Mouse (Mus musculus): ENCODE data around the gene Odf2. TPM values are rescaled to one million over a fixed set of nuclear protein-coding genes. Genes with fewer than 3 reads are reported as not detected.

Gene Odf2
- polyA plus RNA-seq, 1 experiment from 2014 or later = 105 TPM

DNA sequence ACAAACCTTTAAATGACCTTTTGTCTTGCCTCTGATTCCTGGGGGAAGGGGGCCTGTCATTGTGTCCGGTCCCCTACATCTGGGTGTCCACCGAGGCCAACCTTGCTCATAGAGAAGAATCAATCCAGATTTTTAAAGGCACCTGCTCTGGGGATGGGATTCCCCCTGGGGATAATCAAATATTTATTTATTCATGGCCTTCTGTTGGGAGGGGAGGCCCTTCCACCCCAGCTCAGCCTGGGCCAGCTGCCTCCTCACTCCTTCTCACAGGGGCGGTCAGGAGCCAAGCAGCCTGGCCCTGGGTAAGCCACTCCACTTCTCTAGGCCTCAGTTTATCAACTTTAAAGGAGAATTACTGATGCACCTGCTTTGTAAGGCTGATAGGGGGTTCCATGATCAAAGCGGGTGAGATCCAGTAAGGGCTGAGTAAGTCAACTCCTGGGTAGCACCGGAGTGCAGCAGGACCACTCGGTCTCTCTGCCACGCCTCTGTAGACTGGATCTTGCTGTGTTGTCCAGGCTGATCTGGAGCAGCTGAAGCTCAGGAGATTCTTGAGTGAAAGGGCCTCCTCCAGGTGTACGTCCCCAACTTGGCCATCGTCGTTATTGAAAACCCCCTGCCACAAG, 33.3 kb upstream of the Odf2 start:
- WGBS = 84% methylated on average over 10 of the region's 10 CpGs
- H3K27ac ChIP-seq = no peak overlapping the region
- H3K4me3 ChIP-seq = no peak overlapping the region
- no peaks in the 10 kb centered on the region for H3K36me3 ChIP-seq
- no peaks in the 10 kb centered on the region for H3K9me3 ChIP-seq (replicated peaks)
- no peak for DNase-seq (ENCODE audit: low spot score)
- H3K4me1 ChIP-seq = peaks cover 9% of the 10 kb centered on the region
- H3K27me3 ChIP-seq (ENCODE audit: low read depth, poor library complexity, severe bottlenecking) = peaks cover 34% of the 10 kb centered on the region

DNA sequence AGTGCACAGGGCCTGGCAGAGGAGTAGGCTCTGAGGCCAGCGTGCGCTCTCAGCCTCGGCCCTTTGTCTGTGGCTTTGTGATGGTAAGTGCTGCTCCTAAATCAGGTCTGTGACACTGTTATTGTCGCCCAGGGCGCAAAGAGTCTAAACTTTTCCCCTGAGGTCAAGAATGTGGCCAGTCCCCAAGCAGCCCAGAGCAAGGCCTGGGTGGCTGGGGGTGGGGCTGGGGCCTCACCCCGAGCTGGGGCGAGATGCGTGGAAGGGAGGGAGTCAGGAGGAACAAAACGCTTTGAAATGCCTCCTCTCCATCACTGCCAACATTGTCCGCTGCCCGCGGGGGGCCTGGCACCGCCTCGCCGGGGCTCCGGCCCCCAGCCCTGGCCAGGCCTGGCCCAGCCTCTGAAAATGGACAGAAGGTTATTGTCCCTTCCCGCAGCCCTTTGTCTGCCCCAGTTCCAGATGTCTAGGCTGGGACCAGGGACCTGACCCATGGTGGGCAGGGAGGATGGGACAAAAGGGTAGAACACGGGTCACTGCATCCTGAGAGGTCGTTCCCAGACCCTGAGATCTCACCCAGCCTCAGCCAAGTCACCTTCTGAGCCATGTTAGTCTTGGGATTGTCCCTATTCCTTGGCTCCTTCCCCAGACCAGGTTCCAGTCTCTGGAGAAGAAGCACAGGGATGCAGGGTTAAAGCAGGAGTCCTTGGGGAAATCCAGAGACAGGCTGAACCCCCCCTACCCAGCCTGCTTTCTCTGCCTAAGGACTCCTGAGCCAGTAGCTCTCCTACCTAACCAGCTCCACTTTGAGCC, 32.4 kb upstream of the Odf2 start:
- H3K36me3 ChIP-seq = no peaks in the 10 kb centered on the region
- 0 out of 2 replicates have a peak overlapping the region, but pooled peaks have one; percentile 6 for H3K4me3 ChIP-seq
- WGBS = 14% methylated on average over 19 of the region's 19 CpGs
- H3K9me3 ChIP-seq (replicated peaks) = no peaks in the 10 kb centered on the region
- H3K27ac ChIP-seq = peak overlapping the region; percentile 64
- peaks cover 9% of the 10 kb centered on the region for H3K4me1 ChIP-seq
- H3K27me3 ChIP-seq (ENCODE audit: low read depth, poor library complexity, severe bottlenecking) = peaks cover 34% of the 10 kb centered on the region
- no peak for DNase-seq (ENCODE audit: low spot score)

DNA sequence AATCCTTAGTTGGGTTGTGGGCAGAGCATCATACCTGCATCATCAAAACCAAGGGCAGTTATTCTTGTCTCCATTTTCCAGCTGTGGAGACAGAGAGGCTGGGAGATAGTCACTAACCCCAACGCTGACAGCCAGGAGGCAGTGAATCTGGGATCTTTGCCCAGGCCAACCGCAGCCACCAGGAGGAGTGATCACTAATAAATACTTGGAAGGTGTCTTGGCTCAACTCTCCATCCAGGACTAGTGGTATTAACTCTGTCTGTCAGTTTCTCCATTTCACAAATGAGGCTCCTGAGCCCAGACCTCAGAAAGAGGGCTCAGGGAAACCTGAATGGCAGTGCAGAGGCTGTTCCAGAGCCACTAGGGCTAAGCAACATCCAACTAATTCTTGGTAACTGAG, 31.7 kb upstream of the Odf2 start:
- H3K4me3 ChIP-seq = no peak overlapping the region
- peaks cover 34% of the 10 kb centered on the region for H3K27me3 ChIP-seq (ENCODE audit: low read depth, poor library complexity, severe bottlenecking)
- WGBS = 35% methylated on average over 2 of the region's 2 CpGs
- DNase-seq (ENCODE audit: low spot score) = no peak
- H3K9me3 ChIP-seq (replicated peaks) = no peaks in the 10 kb centered on the region
- H3K27ac ChIP-seq = no peak overlapping the region
- H3K36me3 ChIP-seq = no peaks in the 10 kb centered on the region
- peaks cover 9% of the 10 kb centered on the region for H3K4me1 ChIP-seq

DNA sequence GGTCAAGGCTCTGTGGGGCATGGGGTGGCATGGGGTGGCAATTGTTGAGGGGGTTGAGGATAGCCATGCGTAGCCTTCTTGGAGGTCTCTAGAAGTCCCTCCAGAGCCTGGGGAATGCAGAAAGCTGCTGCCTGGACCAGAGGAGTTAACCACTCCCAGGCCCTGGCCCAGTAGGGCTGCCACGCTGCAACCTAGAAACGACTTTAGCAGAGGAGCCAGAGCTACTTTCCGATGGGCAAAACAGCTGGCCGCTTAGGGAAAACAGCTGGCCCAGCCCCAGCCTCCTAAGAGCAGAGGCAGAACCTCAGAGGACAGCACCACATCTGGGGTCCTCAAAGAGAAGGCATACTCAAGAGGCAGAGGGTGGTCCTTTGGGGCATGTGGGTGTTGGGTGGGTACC, 31.1 kb upstream of the Odf2 start:
- Histone ChIP-seq H3K4me3 (no peak overlapping the region), H3K4me1 (peaks cover 9% of the 10 kb centered on the region), H3K27ac (no peak overlapping the region), H3K9me3 (replicated peaks) (no peaks in the 10 kb centered on the region), H3K27me3 (ENCODE audit: low read depth, poor library complexity, severe bottlenecking) (peaks cover 34% of the 10 kb centered on the region), H3K36me3 (no peaks in the 10 kb centered on the region)
- DNase-seq (ENCODE audit: low spot score) = no peak
- WGBS = 74% methylated on average over 5 of the region's 5 CpGs

DNA sequence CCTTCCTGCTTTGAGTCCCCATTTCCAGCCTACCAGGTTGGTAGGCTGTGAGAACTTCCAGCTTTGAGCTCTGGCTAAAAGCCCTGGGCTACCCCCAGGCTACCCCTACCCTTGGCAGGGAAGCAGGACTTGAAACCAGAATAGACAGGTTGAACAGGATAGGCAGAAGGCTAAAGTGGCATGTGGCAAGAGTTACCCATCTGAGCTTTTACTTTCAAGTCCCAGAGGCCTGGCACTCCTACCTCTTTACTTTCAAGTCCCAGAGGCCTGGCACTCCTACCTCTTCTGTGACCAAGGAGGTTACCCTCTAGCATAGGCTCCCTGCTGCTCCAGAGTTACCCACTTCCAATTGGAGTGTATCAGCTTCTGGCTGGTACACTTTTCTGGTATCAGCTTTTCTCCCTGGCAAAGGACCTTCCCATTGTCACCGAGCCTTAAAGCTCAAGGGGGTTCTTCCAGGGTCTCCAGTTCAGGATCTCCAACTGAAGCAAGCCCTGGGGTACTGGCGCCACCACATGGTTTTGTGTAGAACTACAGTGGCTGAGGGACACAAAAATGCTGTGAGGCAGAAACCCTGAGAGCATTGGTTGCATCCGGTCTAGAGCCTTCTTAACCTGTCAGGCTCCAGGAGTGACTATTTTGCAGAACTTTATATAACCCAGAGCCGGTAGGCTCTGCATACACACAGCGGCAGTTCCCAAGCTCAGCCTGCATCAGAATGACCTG, 30.1 kb upstream of the Odf2 start:
- H3K4me1 ChIP-seq = peaks cover 9% of the 10 kb centered on the region
- WGBS = 13% methylated on average over 5 of the region's 5 CpGs
- H3K27me3 ChIP-seq (ENCODE audit: low read depth, poor library complexity, severe bottlenecking) = peaks cover 34% of the 10 kb centered on the region

DNA sequence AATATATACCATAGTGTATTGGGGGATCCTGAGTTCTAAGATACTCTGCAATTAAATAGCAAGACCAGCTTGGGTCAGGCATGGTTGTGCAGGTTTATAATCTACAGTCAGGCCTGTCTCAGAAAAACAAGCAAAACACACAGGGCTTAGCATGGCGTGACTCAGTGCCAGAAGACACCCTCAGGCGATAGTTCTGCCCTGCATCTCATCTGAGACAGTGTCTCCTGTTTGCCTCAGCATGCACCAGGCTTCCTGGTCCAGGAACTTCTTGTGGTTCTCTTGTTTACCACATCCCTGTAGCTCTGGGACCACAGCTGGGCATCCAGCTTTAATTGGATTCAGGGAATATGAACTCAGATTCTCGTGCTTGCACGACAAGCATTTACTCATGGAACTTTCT, 23.9 kb upstream of the Odf2 start:
- H3K27ac ChIP-seq = no peak overlapping the region
- no peak overlapping the region for H3K4me3 ChIP-seq
- no peaks in the 10 kb centered on the region for H3K36me3 ChIP-seq
- 80% methylated on average over 4 of the region's 4 CpGs for WGBS
- no peaks in the 10 kb centered on the region for H3K9me3 ChIP-seq (replicated peaks)
- no peak for DNase-seq (ENCODE audit: low spot score)
- H3K27me3 ChIP-seq (ENCODE audit: low read depth, poor library complexity, severe bottlenecking) = peaks cover 11% of the 10 kb centered on the region
- peaks cover 14% of the 10 kb centered on the region for H3K4me1 ChIP-seq

More for the DNA sequence above, 30.1 kb upstream of the Odf2 start:
- Histone ChIP-seq H3K4me3 (no peak overlapping the region), H3K9me3 (replicated peaks) (no peaks in the 10 kb centered on the region), H3K27ac (no peak overlapping the region), H3K36me3 (no peaks in the 10 kb centered on the region)
- peak; percentile 62 for DNase-seq (ENCODE audit: low spot score)

DNA sequence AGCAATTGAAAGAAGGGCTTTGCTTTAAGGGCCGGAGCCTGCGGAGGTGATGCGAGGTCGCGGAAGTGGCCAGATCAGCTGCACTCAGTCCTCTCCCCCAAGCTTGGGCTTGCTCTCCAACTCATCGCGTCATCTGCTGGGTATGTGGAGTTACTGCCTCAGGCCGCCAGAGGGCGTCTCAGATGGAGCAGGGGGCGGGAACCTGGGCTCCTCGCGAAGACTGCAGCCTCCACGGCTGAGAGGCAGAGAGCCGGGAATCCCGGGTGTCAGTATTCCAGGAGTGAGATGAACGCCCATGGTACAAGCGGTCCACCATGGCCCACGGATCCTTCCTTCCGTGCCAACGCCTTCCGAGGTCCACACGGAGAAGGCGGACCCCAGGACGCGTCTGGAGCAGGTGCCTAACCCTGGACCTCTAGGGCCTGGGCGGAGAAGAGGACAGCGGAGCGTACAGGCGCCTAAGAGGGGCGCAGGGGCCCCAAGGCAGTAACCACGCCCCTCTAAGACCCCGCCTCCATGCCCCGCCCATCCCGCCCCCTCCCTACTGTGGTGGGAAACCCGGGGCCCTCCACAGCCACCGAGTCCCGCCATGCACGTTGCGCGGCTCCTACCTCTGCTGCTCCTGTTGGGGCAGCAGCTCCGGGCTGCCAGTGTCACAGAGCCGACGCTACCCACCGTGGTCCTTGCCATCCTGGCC, 19.9 kb upstream of the Odf2 start, which contains the start of gene Cercam:
Cercam (plus strand) TSS at position 216 of the 697 bp plus-strand sequence.
- under 1% methylated on average over 44 of the region's 44 CpGs for WGBS

DNA sequence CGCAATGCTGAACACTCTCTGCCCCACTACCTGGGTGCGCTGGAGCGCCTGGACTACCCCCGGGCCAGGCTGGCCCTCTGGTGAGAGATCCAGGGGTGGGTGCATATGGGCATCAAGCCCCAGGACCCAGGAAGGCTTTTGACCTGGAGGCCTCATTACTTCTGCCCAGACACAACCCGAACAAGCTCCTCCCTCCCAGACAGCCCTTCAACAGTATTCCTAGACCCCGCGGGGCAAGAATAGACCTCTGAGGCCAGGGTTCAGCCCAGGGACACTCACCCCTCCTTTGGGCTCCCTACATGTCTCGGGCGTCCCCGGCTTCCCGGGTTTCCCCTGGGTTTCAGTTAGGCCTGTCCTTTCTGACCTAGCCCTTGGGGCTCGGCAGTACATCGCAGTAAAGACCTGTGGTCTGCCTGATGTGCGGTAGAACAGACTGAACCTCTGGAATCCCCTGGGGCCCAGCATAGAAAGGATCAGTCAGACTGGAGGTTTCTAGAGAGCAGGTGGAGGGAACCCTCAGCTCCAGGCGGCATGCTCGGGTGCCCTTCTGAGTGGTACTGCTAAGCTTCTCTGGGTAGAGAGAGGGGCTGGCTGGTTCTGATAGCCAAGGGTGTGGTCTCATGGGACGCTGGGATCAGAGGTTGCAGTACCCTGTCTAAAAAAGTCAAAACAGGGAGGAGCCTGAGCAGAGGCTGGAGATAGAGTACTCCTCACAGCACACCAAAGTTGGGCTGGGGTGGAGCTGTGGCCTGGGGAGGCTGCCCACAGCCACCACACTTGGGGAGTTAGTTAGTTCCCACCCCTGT, 19.2 kb upstream of the Odf2 start:
- H3K27me3 ChIP-seq (ENCODE audit: low read depth, poor library complexity, severe bottlenecking) = peaks cover 21% of the 10 kb centered on the region
- peak overlapping the region; percentile 64 for H3K4me3 ChIP-seq
- 2% methylated on average over 17 of the region's 17 CpGs for WGBS
- H3K27ac ChIP-seq = peak overlapping the region; percentile 83
- peaks cover 22% of the 10 kb centered on the region for H3K4me1 ChIP-seq
- H3K36me3 ChIP-seq = no peaks in the 10 kb centered on the region
- DNase-seq (ENCODE audit: low spot score) = peak; percentile 59
- H3K9me3 ChIP-seq (replicated peaks) = no peaks in the 10 kb centered on the region

More for the DNA sequence above, 19.9 kb upstream of the Odf2 start, which contains the start of gene Cercam:
- DNase-seq (ENCODE audit: low spot score) = peak; percentile 92
- Histone ChIP-seq H3K27ac (peak within 1 kb of the TSS; percentile 83), H3K36me3 (no peaks in the 10 kb centered on the region), H3K4me1 (peaks cover 22% of the 10 kb centered on the region), H3K4me3 (peak within 1 kb of the TSS; percentile 64), H3K27me3 (ENCODE audit: low read depth, poor library complexity, severe bottlenecking) (peaks cover 21% of the 10 kb centered on the region), H3K9me3 (replicated peaks) (no peaks in the 10 kb centered on the region)

DNA sequence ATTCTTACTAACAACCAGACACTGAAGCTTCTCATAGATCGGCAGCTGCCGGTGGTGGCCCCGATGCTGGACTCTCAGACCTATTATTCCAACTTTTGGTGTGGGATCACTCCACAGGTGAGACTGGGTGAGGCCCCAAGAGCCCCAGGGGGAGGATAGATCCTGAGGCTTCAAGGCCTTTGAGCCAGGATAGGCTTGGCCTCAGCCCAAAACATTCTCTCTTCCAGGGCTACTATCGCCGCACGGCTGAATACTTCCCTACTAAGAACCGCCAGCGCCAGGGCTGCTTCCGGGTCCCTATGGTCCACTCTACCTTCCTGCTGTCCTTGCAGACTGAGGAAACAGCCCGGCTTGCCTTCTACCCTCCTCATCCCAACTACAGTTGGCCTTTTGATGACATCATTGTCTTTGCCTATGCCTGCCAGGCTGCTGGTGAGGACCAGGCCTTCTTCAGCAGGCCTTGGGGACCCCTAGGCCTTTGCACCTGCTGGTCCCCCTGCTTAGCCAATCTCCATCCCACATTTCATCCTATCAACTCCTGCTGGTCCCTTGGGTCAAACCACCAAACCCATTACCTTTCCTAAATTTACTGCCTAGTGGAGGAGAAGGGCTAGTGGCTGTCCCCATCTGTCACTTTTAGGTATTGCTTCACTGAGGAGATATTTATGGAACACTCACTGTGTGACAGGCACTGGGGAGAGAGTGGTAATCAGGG, 16.3 kb upstream of the Odf2 start:
- Histone ChIP-seq H3K27me3 (ENCODE audit: low read depth, poor library complexity, severe bottlenecking) (peaks cover 18% of the 10 kb centered on the region), H3K27ac (no peak overlapping the region), H3K4me1 (peaks cover 22% of the 10 kb centered on the region), H3K9me3 (replicated peaks) (no peaks in the 10 kb centered on the region), H3K36me3 (no peaks in the 10 kb centered on the region; the same call in 1 of the 2 replicates), H3K4me3 (no peak overlapping the region)
- WGBS = 91% methylated on average over 10 of the region's 10 CpGs
- DNase-seq (ENCODE audit: low spot score) = no peak

DNA sequence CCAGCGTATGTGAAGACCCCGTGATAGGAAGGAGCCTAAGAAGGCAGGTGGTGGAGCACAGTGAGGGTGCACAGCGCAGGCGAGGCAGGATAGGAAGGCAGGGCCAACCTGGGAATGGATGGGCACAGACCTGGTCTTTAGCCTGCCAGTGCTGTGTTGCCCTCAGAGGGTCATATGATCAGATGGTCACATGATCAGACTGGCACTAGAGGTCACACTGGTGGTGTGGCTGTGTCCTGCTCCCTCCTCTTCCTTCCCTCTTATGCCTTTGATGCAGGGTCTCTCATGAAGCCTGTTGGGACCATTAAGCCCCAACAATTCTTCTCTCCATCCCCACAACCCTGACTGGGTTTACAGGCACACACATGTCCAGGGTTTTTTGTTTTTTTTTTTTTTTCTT, 15.2 kb upstream of the Odf2 start:
- H3K36me3 ChIP-seq = no peaks in the 10 kb centered on the region; the same call in 1 of the 2 replicates
- DNase-seq (ENCODE audit: low spot score) = no peak
- H3K27me3 ChIP-seq (ENCODE audit: low read depth, poor library complexity, severe bottlenecking) = peaks cover 18% of the 10 kb centered on the region
- H3K27ac ChIP-seq = no peak overlapping the region
- no peak overlapping the region for H3K4me3 ChIP-seq
- 91% methylated on average over 4 of the region's 4 CpGs for WGBS
- no peaks in the 10 kb centered on the region for H3K9me3 ChIP-seq (replicated peaks)
- H3K4me1 ChIP-seq = peaks cover 21% of the 10 kb centered on the region

DNA sequence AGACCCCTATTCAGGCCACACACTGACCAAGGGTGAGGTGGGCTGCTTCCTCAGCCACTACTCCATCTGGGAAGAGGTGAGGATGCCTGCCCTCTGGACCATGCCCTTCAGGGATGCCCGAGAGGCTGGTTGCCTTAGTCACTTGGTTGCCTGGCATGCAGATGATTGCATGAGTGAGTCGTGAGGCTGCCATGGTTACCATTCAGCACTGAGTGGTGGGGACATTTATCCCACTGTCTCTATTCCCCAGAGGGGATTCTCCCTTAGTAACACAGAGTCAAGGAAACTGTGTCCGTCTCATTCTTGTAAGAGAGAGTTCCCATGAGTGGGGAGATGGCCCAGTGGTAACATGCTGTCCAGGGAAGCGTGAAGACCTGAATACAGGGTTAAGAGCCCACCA, 11.0 kb upstream of the Odf2 start:
- H3K4me1 ChIP-seq = no peaks in the 10 kb centered on the region
- H3K4me3 ChIP-seq = no peak overlapping the region
- DNase-seq (ENCODE audit: low spot score) = no peak
- H3K27ac ChIP-seq = no peak overlapping the region
- peaks cover 2% of the 10 kb centered on the region; the same call in 1 of the 2 replicates for H3K36me3 ChIP-seq
- 87% methylated on average over 4 of the region's 4 CpGs for WGBS
- H3K9me3 ChIP-seq (replicated peaks) = no peaks in the 10 kb centered on the region
- H3K27me3 ChIP-seq (ENCODE audit: low read depth, poor library complexity, severe bottlenecking) = no peaks in the 10 kb centered on the region

Measured in limb, embryonic 10.5 days (tissue).